Mouse (Mus musculus) limb, embryonic 11.5 days (tissue): ENCODE measurements around the gene Adck2. TPM values are rescaled to one million over a fixed set of nuclear protein-coding genes. Genes with fewer than 3 reads are reported as not detected.
A peak's percentile ranks its signal among the peaks of the same experiment; 100 is the strongest.

ENCODE experiments used
- ATAC-seq: fragments of 200-750 bp; cut with Nextera tagmentation; 2 replicates; pipeline ENCODE4 v1.8.0; 2017; ENCODE audit warnings: low read depth; ENCODE audit not compliant: insufficient number of reproducible peaks, low FRiP score, low TSS enrichment
- DNase-seq: peaks from one replicate; pipeline ENCODE4 v3.0.0-alpha.2; 2015; ENCODE audit warnings: low spot score
- H3K27ac ChIP-seq: fragments of 300-500 bp; sonication (generic); replicated peaks from 2 replicates; pipeline ENCODE4 v1.5.1; 2014; ENCODE audit warnings: low read depth, mild to moderate bottlenecking, low read length
- H3K27me3 ChIP-seq: fragments of 300-500 bp; sonication (generic); 2 replicates; pipeline ENCODE4 v1.6.1; 2014; ENCODE audit warnings: mild to moderate bottlenecking, low read length, mixed read lengths; ENCODE audit not compliant: control insufficient read depth, insufficient read depth
- H3K36me3 ChIP-seq: fragments of 300-500 bp; sonication (generic); 2 replicates; pipeline ENCODE4 v1.6.1; 2014; ENCODE audit warnings: mild to moderate bottlenecking, low read length, moderate library complexity, mixed read lengths; ENCODE audit not compliant: control insufficient read depth, insufficient read depth
- H3K4me1 ChIP-seq: fragments of 300-500 bp; sonication (generic); 2 replicates; pipeline ENCODE4 v1.6.1; 2014; ENCODE audit warnings: low read length, mixed read lengths; ENCODE audit not compliant: control insufficient read depth, insufficient read depth
- H3K4me2 ChIP-seq: fragments of 300-500 bp; sonication (generic); 2 replicates; pipeline ENCODE4 v1.6.1; 2014; ENCODE audit warnings: low read depth, mild to moderate bottlenecking, moderate library complexity; ENCODE audit not compliant: severe bottlenecking
- H3K4me3 ChIP-seq: fragments of 300-500 bp; sonication (generic); 2 replicates; pipeline ENCODE4 v1.5.1; 2014; ENCODE audit warnings: low read depth, low read length
- H3K9ac ChIP-seq: fragments of 300-500 bp; sonication (generic); 2 replicates; pipeline ENCODE4 v1.6.1; 2014; ENCODE audit warnings: mild to moderate bottlenecking, low read length
- H3K9me3 ChIP-seq: fragments of 300-500 bp; sonication (generic); 2 replicates; pipeline ENCODE4 v1.6.1; 2016; ENCODE audit warnings: low read length; ENCODE audit not compliant: control insufficient read depth
- WGBS: fragments of 180-500 bp; shearing (Covaris S2); extraction: QIAGEN DNeasy Blood & Tissue Kit; methylation state at CpG from one replicate; pipeline ENCODE4 v1.1.7; 2014; 5-methylcytosine and 5-hydroxymethylcytosine counted together
- polyA plus RNA-seq: library from polyadenylated mRNA; unstranded; fragments of >200 nt; fragmentation: Nextera tagmentation; extraction: Ambion mirVana; gene quantifications from 2 replicates; pipeline ENCODE4 v1.2.1, GENCODE M21; 2014

Adck2 gene
- polyA plus RNA-seq, 1 experiment from 2014 or later = 24.1 TPM

DNA sequence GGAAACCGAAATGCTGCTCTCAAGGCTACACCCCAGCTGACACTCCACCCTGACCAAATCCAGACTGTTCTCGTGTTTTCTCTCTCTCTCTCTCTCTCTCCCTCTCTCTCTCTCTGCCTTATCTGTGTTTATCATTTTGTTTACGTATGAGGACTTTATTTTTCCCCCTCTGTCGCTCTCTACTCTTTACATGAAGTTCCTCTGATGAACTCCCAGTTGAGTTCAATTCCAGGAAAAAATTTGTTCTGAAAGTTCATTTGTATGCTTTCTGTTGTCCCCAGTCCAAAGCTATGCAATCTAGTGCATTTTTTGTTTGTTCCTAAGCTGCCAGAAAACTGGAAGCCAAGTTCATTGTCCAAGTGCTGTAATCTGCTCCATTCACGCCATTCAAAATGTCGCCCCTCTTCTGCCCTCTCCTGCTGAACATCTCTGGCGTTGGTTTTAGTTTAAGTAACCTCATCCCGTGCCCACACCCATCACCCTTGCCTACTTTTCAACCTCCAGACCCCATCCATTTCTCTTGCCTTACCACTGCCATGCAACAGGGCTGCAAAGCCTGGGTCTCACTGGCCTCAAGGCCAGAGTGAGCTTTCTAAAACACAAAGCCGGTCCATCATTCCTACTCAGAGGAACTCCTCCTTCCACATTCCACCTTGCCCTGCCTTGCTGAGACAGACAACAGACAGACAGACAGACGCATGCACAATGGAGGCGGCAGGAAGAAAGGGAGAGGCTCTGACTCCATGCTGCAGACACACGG, 18.6 kb upstream of the Adck2 start:
- Histone ChIP-seq H3K4me2 (no peak overlapping the region), H3K9me3 (no peaks in the 10 kb centered on the region), H3K4me3 (no peak overlapping the region), H3K27ac (no peak overlapping the region), H3K4me1 (peaks cover 22% of the 10 kb centered on the region), H3K36me3 (peaks cover 2% of the 10 kb centered on the region; the same call in 1 of the 2 replicates), H3K27me3 (no peaks in the 10 kb centered on the region), H3K9ac (no peak overlapping the region; the same call in 1 of the 2 replicates)
- ATAC-seq (no peak), DNase-seq (no peak)
- WGBS = 81% methylated on average over 12 of the region's 12 CpGs

DNA sequence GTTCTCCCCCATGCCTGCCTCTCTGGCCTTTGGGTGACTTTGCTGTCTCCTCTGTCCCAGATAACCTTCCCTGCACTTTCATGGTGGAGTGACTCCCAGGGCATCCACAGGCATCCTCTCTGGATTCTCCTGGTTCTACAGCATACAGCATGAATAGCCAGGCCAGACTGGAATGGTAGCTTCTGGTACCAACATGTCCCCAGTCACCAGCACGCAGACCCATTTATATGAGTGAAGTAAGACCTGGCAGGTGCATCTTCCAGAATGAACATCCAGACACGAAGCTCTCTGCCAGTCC, 18.1 kb upstream of the Adck2 start:
- H3K9ac ChIP-seq = no peak overlapping the region; the same call in 1 of the 2 replicates
- peak overlapping the region; percentile 79; the same call in 1 of the 2 replicates for H3K4me2 ChIP-seq
- H3K4me1 ChIP-seq = peaks cover 22% of the 10 kb centered on the region

DNA sequence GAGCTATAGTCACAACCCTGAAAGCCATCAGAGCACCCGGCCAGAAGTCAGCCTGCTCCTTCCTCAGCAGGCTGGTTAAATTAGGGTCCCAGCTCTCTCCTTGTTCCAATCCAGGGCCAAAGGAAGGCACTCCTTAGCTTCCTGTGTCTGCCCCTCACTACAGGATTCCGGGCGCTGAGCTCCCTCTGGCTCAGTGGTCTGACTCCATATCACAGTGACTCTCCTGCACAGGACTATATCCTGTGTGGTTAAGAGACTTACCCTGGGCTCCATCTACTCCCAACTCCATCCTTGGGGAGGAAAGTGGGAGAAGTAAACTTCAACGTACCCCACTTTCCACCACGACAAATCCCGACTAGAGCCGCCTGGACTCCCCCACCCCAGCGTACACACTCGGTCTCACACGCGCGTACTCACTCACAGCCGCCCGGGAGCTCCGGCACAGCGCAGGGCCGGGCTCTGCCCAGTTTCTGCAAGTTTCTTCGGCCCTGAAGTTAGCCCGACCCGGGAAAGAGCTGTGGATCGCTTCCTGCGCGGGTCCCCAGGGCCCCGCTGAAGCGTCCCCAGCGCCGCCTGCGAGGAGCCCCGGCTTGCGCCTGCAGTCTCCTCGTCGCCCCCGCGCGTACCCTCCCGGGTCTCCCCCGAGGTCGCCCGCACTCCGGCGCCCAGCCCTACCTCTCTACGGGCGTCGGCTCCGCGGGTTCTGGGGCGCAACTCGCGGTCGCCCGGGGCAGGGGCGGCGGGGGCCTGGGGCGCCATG, 16.6 kb upstream of the Adck2 start:
- H3K9me3 ChIP-seq = no peaks in the 10 kb centered on the region
- peak; percentile 76 for DNase-seq
- ATAC-seq = peak; percentile 73
- under 1% methylated on average over 37 of the region's 54 CpGs for WGBS
- H3K4me3 ChIP-seq = peak overlapping the region; percentile 91
- no peaks in the 10 kb centered on the region; the same call in 1 of the 2 replicates for H3K36me3 ChIP-seq
- no peaks in the 10 kb centered on the region for H3K27me3 ChIP-seq
- H3K4me1 ChIP-seq = peaks cover 22% of the 10 kb centered on the region
- H3K4me2 ChIP-seq = peak overlapping the region; percentile 79
- peak overlapping the region; percentile 91 for H3K27ac ChIP-seq
- H3K9ac ChIP-seq = peak overlapping the region; percentile 97

More for the DNA sequence above, 18.1 kb upstream of the Adck2 start:
- no peaks in the 10 kb centered on the region for H3K9me3 ChIP-seq
- peaks cover 2% of the 10 kb centered on the region; the same call in 1 of the 2 replicates for H3K36me3 ChIP-seq
- H3K27me3 ChIP-seq = no peaks in the 10 kb centered on the region
- H3K27ac ChIP-seq = no peak overlapping the region
- no peak for ATAC-seq
- no peak overlapping the region for H3K4me3 ChIP-seq
- no peak for DNase-seq
- whole genome bisulfite sequencing = 89% methylated on average over 2 of the region's 2 CpGs

DNA sequence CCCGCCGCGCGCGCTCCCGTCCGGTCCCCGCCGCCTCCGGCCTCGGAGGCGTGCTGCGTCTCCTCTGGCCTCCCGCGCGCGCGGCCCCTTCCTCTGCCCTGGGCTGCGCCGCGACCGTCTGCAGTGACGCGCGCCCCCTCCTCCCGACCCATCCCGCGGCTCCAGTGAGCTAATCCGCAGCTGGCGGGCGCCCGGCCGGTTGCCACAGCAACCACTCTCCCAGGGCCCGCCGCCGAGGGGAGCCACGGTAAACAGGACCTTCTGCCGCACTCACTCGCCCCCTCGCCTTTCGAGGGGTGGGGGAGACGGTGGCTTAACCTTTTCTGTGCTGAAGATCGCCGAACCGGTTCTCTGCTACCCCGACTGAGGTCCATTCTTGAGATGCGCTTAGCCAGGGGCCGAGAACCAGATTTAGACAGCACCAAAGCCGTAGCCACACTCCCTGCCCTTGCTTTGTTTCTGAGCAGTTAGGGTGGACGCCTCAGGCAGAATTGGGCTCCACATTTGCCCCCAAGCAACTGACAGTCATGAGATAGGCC, 15.9 kb upstream of the Adck2 start, which contains the start of gene Dennd2a:
Dennd2a (minus strand) TSS at position 145 of the 539 bp plus-strand sequence.
- Histone ChIP-seq H3K27ac (peak within 1 kb of the TSS; percentile 91), H3K4me3 (peak within 1 kb of the TSS; percentile 91), H3K4me2 (peak within 1 kb of the TSS; percentile 79), H3K36me3 (no peaks in the 10 kb centered on the region; the same call in 1 of the 2 replicates), H3K9me3 (no peaks in the 10 kb centered on the region), H3K9ac (peak within 1 kb of the TSS; percentile 97), H3K27me3 (no peaks in the 10 kb centered on the region), H3K4me1 (peaks cover 22% of the 10 kb centered on the region)
- peak; percentile 95 for ATAC-seq
- peak; percentile 94 for DNase-seq
- WGBS = under 1% methylated on average over 47 of the region's 50 CpGs

DNA sequence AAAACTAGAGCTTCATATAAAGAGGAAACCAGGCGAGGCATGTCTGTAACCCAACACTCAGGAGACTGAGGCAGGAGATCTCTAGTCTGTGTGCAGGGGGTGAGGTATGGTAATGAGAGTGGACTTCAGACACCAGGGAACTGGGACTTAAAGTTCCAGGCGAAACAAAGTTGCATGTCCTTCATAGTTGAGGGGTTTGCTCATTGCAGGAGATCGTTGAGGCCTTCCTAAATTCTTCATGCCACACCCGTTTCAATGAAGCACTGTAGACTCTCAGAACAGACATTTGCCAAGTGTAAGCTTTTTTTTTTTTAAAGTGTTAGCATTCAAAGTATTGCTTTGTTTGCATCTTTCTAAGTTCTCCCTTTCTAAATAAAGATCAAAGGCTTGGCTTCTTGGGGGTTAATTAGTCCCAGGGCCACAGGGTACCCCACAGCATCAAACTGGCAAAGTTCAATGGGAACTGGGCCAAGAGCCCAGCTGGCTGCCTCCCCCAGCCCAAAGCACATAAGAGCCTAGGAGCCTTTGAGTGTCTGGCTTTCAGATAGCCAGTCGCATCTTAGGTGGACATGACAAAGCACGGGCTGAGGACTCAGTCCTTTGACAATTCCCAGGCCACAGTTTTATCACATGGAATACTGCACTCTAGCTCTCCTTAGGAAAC, 14.3 kb upstream of the Adck2 start:
- H3K9ac ChIP-seq = no peak overlapping the region
- ATAC-seq = no peak
- H3K27me3 ChIP-seq = no peaks in the 10 kb centered on the region
- H3K4me3 ChIP-seq = no peak overlapping the region
- no peak for DNase-seq
- H3K9me3 ChIP-seq = no peaks in the 10 kb centered on the region
- 35% methylated on average over 6 of the region's 6 CpGs for WGBS
- no peaks in the 10 kb centered on the region; the same call in 1 of the 2 replicates for H3K36me3 ChIP-seq
- H3K4me1 ChIP-seq = peaks cover 22% of the 10 kb centered on the region
- H3K27ac ChIP-seq = no peak overlapping the region
- H3K4me2 ChIP-seq = no peak overlapping the region

DNA sequence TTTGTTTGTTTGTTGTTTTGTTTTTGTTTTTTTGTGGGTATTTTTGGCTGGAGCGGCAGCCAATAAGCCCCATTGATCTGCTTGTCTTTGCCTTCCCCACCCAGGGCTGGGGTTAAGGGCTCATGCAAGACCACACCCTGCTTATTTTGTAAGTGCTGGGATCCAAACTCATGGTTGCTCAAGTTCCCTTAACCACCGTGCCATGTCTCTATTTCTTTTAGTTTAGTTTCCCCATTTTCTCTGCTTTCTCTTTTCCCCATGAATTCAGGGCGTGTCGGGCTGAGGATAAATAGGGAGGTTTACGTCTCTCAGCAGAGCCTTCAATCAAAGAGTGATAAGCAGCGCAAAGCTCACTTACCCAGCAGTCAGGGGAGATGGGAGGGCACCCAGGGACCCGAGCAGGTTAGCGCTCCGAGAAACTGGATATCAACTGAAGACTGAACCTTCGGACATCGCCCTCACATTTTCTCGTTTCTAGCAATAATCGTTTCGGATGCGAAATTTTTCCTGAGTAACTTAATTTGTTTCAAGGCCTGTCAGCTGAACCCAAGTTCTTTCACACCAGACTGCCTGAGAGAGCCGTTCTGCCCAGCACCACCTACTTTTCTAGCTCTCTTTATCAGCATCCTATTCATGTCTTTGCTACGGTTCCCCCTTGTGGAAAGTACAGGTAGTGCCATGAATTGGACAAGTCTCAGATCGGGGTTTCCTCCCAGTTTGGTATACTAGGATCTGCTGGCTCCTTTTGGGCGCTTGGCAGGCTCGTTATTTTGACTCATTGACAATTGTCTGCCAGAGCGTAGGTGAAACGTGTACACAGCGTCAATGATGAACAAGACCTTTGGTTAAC, 11.3 kb upstream of the Adck2 start:
- ATAC-seq = no peak; the same call in 1 of the 2 replicates
- Histone ChIP-seq H3K4me2 (0 out of 2 replicates have a peak overlapping the region, but pooled peaks have one; percentile 7), H3K27me3 (no peaks in the 10 kb centered on the region), H3K9me3 (no peaks in the 10 kb centered on the region), H3K4me1 (peaks cover 10% of the 10 kb centered on the region), H3K36me3 (no peaks in the 10 kb centered on the region), H3K27ac (no peak overlapping the region), H3K9ac (no peak overlapping the region), H3K4me3 (no peak overlapping the region)
- 23% methylated on average over 23 of the region's 23 CpGs for WGBS
- peak; percentile 85 for DNase-seq

DNA sequence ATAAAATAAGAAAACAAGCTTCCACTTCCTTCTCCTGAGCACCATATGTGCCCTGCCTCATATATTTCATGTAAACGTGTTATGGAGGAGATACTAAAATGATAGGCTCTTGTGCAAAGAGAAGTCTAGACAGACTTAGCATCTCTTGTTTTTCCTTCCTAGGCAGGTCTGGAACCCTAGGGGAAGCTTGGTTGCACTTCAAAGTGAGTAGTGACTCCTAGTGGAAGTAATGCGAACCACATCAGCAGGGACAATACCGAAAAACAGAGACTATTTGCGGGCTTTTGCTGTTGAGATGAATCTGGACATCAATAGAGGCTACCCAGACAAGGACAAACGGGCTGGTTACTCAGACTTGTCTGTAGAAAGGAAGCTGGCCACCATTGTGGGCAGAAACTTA, 6.1 kb upstream of the Adck2 start:
- Histone ChIP-seq H3K27me3 (no peaks in the 10 kb centered on the region), H3K4me2 (no peak overlapping the region), H3K36me3 (no peaks in the 10 kb centered on the region), H3K4me3 (no peak overlapping the region), H3K9me3 (no peaks in the 10 kb centered on the region), H3K4me1 (no peaks in the 10 kb centered on the region), H3K27ac (no peak overlapping the region), H3K9ac (no peak overlapping the region)
- WGBS = 24% methylated on average over 5 of the region's 5 CpGs
- ATAC-seq (no peak), DNase-seq (peak; percentile 59)
